In genomic region chr1:189709001-189709400, GRCm38 (mm10) we compare ENCODE assay signal across 26 mouse cellular contexts. TPM values are rescaled to one million over a fixed set of nuclear protein-coding genes. Genes with fewer than 3 reads are reported as not detected.
DNase-seq lines count a peak whose midpoint lies in the region; ATAC-seq and TF ChIP-seq lines count a peak whose summit lies in the region.
"Had no signal": no experiment of that assay in that cellular context is flagged by ENCODE, and none has a peak within 500 bp of the region (broad histone marks: within the 10 kb centered on the region; RNA-seq: fewer than 3 reads in every experiment).

No protein-coding gene starts in this region.

- no peaks in the 10 kb centered on the region for H3K9me3 ChIP-seq in kidney, embryonic 15.5 days (replicated peaks)
- H3K9me3 ChIP-seq in embryonic facial prominence, embryonic 15.5 days (replicated peaks) = no peaks in the 10 kb centered on the region
- no peaks in the 10 kb centered on the region for H3K9me3 ChIP-seq in limb, embryonic 14.5 days (ENCODE audit: control insufficient read depth, low read length)
- H3K9me3 ChIP-seq: forebrain, embryonic 10.5 days; forebrain, embryonic 15.5 days; hindbrain, embryonic 13.5 days; liver, embryonic 15.5 days; midbrain, embryonic 10.5 days; midbrain, embryonic 15.5 days; neural tube, embryonic 12.5 days had no signal

- TF ChIP-seq POLR2A in embryonic fibroblast, embryonic 13.5 days (IDR thresholded peaks at IDR 0.05; ENCODE audit: low read depth, low read length) = no peak
- no peak for TF ChIP-seq POLR2A in limb, embryonic 14.5 days (IDR thresholded peaks at IDR 0.05; ENCODE audit: borderline replicate concordance, extremely low read depth, insufficient read depth, insufficient read length)

- no peak overlapping the region for H3K4me3 ChIP-seq in kidney, embryonic 15.5 days (replicated peaks)
- H3K4me3 ChIP-seq in embryonic facial prominence, embryonic 15.5 days (replicated peaks) = no peak overlapping the region
- H3K4me3 ChIP-seq in embryonic fibroblast, embryonic 13.5 days (ENCODE audit: insufficient read depth, low read length) = no peak overlapping the region
- no peak overlapping the region for H3K4me3 ChIP-seq in limb, embryonic 14.5 days (replicated peaks; ENCODE audit: low read length)
- H3K4me3 ChIP-seq: forebrain, embryonic 10.5 days; forebrain, embryonic 15.5 days; hindbrain, embryonic 13.5 days; left cerebral cortex, adult 2 months; liver, embryonic 15.5 days; midbrain, embryonic 10.5 days; midbrain, embryonic 15.5 days; neural tube, embryonic 12.5 days had no signal

- TF ChIP-seq CTCF in embryonic fibroblast, embryonic 13.5 days (IDR thresholded peaks at IDR 0.05; ENCODE audit: borderline replicate concordance, insufficient read depth, low read length) = no peak

- no peak for DNase-seq in kidney, adult 8-10 months
- DNase-seq in limb, embryonic 14.5 days (ENCODE audit: low spot score) = peak; percentile 48
- DNase-seq in layer of hippocampus, adult 9-11 months = no peak
- DNase-seq: adrenal gland, adult 2 months; adrenal gland, postnatal 36 days; B cell, adult 2 months; cerebellum, adult 18-20 months; cerebellum, postnatal 10 days; gastrocnemius, postnatal 36 days; heart, adult 18-20 months; heart, postnatal 4 days; kidney, postnatal 10 days; lung, embryonic 14.5 days; right cerebral cortex, postnatal 4 days had no signal

- peaks cover 56% of the 10 kb centered on the region for H3K4me1 ChIP-seq in kidney, embryonic 15.5 days
- H3K4me1 ChIP-seq in embryonic facial prominence, embryonic 15.5 days = peaks cover 29% of the 10 kb centered on the region
- peaks cover 2% of the 10 kb centered on the region; the same call in 1 of the 2 replicates for H3K4me1 ChIP-seq in embryonic fibroblast, embryonic 13.5 days (ENCODE audit: control insufficient read depth, insufficient read depth, low read length)
- H3K4me1 ChIP-seq in limb, embryonic 14.5 days (ENCODE audit: control insufficient read depth, insufficient read depth, low read length) = peaks cover 28% of the 10 kb centered on the region
- H3K4me1 ChIP-seq: forebrain, embryonic 15.5 days; liver, embryonic 15.5 days; midbrain, embryonic 15.5 days had no signal

- no peaks in the 10 kb centered on the region for H3K36me3 ChIP-seq in kidney, embryonic 15.5 days
- no peaks in the 10 kb centered on the region for H3K36me3 ChIP-seq in embryonic facial prominence, embryonic 15.5 days
- no peaks in the 10 kb centered on the region for H3K36me3 ChIP-seq in limb, embryonic 14.5 days (ENCODE audit: control insufficient read depth, insufficient read depth, low read length)
- H3K36me3 ChIP-seq: forebrain, embryonic 10.5 days; forebrain, embryonic 15.5 days; hindbrain, embryonic 13.5 days; liver, embryonic 15.5 days; midbrain, embryonic 10.5 days; midbrain, embryonic 15.5 days; neural tube, embryonic 12.5 days had no signal

- H3K27ac ChIP-seq in kidney, embryonic 15.5 days = peak overlapping the region; percentile 85
- peak overlapping the region; percentile 51; the same call in 1 of the 2 replicates for H3K27ac ChIP-seq in embryonic facial prominence, embryonic 15.5 days (replicated peaks)
- H3K27ac ChIP-seq in embryonic fibroblast, embryonic 13.5 days (ENCODE audit: insufficient read depth, low read length) = 0 out of 2 replicates have a peak overlapping the region, but pooled peaks have one; percentile 25
- peak overlapping the region; percentile 39; the same call in 1 of the 2 replicates for H3K27ac ChIP-seq in limb, embryonic 14.5 days (replicated peaks; ENCODE audit: low read depth, low read length)
- H3K27ac ChIP-seq: forebrain, embryonic 10.5 days; forebrain, embryonic 15.5 days; hindbrain, embryonic 13.5 days; left cerebral cortex, adult 2 months; liver, embryonic 15.5 days; midbrain, embryonic 10.5 days; midbrain, embryonic 15.5 days; neural tube, embryonic 12.5 days had no signal

- 0 out of 2 replicates have a peak overlapping the region, but pooled peaks have one; percentile 1 for H3K4me2 ChIP-seq in kidney, embryonic 15.5 days
- no peak overlapping the region for H3K4me2 ChIP-seq in embryonic facial prominence, embryonic 15.5 days (replicated peaks)
- H3K4me2 ChIP-seq in limb, embryonic 14.5 days (replicated peaks; ENCODE audit: low read depth, low read length, severe bottlenecking) = peak overlapping the region; percentile 10; the same call in 1 of the 2 replicates
- H3K4me2 ChIP-seq: forebrain, embryonic 15.5 days; heart, embryonic 11.5 days; hindbrain, embryonic 13.5 days; liver, embryonic 15.5 days; lung, embryonic 14.5 days; midbrain, embryonic 15.5 days; neural tube, embryonic 12.5 days had no signal

- no peaks in the 10 kb centered on the region for H3K27me3 ChIP-seq in kidney, embryonic 15.5 days
- H3K27me3 ChIP-seq in embryonic facial prominence, embryonic 15.5 days = no peaks in the 10 kb centered on the region
- H3K27me3 ChIP-seq in limb, embryonic 14.5 days (ENCODE audit: control insufficient read depth, insufficient read depth, low read length) = no peaks in the 10 kb centered on the region
- H3K27me3 ChIP-seq: forebrain, embryonic 15.5 days; hindbrain, embryonic 13.5 days; liver, embryonic 15.5 days; midbrain, embryonic 15.5 days; neural tube, embryonic 12.5 days had no signal

- H3K9ac ChIP-seq in kidney, embryonic 15.5 days = no peak overlapping the region
- no peak overlapping the region for H3K9ac ChIP-seq in embryonic facial prominence, embryonic 15.5 days
- no peak overlapping the region for H3K9ac ChIP-seq in limb, embryonic 14.5 days (ENCODE audit: low read depth, low read length, severe bottlenecking)
- H3K9ac ChIP-seq: forebrain, embryonic 15.5 days; hindbrain, embryonic 13.5 days; liver, embryonic 15.5 days; lung, embryonic 14.5 days; midbrain, embryonic 15.5 days; neural tube, embryonic 12.5 days had no signal

- WGBS in kidney, embryonic 15.5 days = 40% methylated on average over 8 of the region's 8 CpGs
- WGBS in embryonic facial prominence, embryonic 15.5 days = 71% methylated on average over 8 of the region's 8 CpGs
- WGBS in limb, embryonic 14.5 days = 35% methylated on average over 8 of the region's 8 CpGs

- ATAC-seq in kidney, embryonic 15.5 days (replicated peaks; ENCODE audit: low FRiP score) = no peak
- no peak for ATAC-seq in embryonic facial prominence, embryonic 15.5 days (ENCODE audit: insufficient number of reproducible peaks, low FRiP score, low TSS enrichment, low read depth)
- peak; percentile 39; the same call in 1 of the 2 replicates for ATAC-seq in limb, embryonic 14.5 days (ENCODE audit: low FRiP score, low read depth)
- ATAC-seq: forebrain, embryonic 15.5 days; midbrain, embryonic 15.5 days had no signal

RNA-seq across cellular contexts. Expression of gene Ptpn14, which starts 19.1 kb away (rescaled TPM):
- 17.1 and 17.3 TPM in 2 replicates for polyA plus RNA-seq in kidney, embryonic 15.5 days (2015; fragmentation: Nextera tagmentation; extraction: Ambion mirVana)
- polyA plus RNA-seq in embryonic facial prominence, embryonic 15.5 days (2015; fragmentation: Nextera tagmentation; extraction: Ambion mirVana) = 10.7 and 10.8 TPM in 2 replicates
- 57.3 and 64.4 TPM in 2 replicates for polyA plus RNA-seq in embryonic fibroblast, embryonic 13.5 days (2011; ENCODE audit: insufficient read length, low read depth, missing spikeins)
- polyA plus RNA-seq in limb, embryonic 14.5 days (2012; rRNA removed) = 21.8 and 25.1 TPM in 2 replicates
- 16.1 and 16.4 TPM in 2 replicates for polyA plus RNA-seq in limb, embryonic 14.5 days (2014; fragmentation: Nextera tagmentation; extraction: Ambion mirVana)

RNA-seq across cellular contexts. Expression of gene Cenpf, which starts 21.1 kb away (rescaled TPM):
- polyA plus RNA-seq in kidney, embryonic 15.5 days (2015; fragmentation: Nextera tagmentation; extraction: Ambion mirVana) = 80.6 and 92.5 TPM in 2 replicates
- polyA plus RNA-seq in embryonic facial prominence, embryonic 15.5 days (2015; fragmentation: Nextera tagmentation; extraction: Ambion mirVana) = 64.0 and 66.9 TPM in 2 replicates
- polyA plus RNA-seq in embryonic fibroblast, embryonic 13.5 days (2011; ENCODE audit: insufficient read length, low read depth, missing spikeins) = 21.1 and 32.0 TPM in 2 replicates
- polyA plus RNA-seq in limb, embryonic 14.5 days (2012; rRNA removed) = 13.8 and 16.1 TPM in 2 replicates
- 58.8 and 69.2 TPM in 2 replicates for polyA plus RNA-seq in limb, embryonic 14.5 days (2014; fragmentation: Nextera tagmentation; extraction: Ambion mirVana)

Comparison
In these comparisons a context has a peak if more than half of its experiments do, and no peak if none do; other contexts are left out.
1. H3K27ac ChIP-seq: peak in every context shown above with its lines; median percentile 85 in kidney, embryonic 15.5 days; 51 in embryonic facial prominence, embryonic 15.5 days; 39 in limb, embryonic 14.5 days; 25 in embryonic fibroblast, embryonic 13.5 days.